Mouse (Mus musculus) adipose tissue, adult 10 weeks (tissue): ENCODE results near the gene Tmem266. TPM values are rescaled to one million over a fixed set of nuclear protein-coding genes. Genes with fewer than 3 reads are reported as not detected.

Source experiments
- polyA plus RNA-seq: library from polyadenylated mRNA; stranded (reverse); fragments of 350-450 nt; fragmentation: Illumina TruSeq; extraction: RNeasy Lipid Tissue Mini Kit (QIAGEN cat#74804); gene quantifications from one replicate; pipeline ENCODE4 v1.2.3, GENCODE M21; 2014; ENCODE audit warnings: low read depth, low replicate concordance

Gene Tmem266
- polyA plus RNA-seq = 0.82 TPM

DNA sequence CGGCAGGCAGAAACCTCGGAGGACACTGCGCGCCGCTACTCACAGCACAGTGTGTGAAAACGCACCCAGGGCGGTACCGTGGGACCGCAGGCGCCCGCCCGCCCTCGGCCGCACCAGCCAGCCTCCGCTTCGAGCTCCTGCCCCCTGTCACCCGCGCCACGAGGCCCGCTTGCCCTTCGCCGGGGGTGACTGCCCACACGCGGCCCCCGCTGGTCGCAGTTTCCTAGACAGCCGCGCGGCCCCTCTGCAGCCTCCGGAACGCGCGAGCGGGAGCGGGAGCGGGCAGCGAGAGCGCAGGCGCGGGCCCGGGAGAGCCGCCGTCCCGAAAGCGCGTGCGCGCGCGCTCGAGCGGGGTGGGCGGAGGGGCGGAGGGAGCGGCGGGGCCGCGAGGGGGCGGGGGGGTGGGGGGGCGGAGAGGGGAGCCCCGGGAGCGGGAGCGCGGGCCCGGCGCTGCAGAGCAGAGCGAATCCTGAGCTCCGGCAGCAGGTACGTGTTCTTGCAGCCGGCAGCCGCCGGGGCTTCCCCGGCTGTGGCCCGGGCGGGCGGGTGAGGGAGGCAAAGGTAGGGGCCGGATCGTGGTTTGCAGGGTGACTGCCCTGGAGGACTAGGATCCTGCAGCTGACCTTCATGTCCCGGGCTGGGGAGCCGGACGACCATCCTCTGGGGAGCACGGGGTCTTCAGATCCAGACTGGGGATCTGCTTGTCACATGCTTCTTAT lies at the start of gene Tmem266, which contains the start of gene Nrg4:
Gene Tmem266 (plus strand): TSS at position 399 of the 719 bp plus-strand sequence.
Gene Nrg4 (minus strand): TSS at position 330 of the 719 bp plus-strand sequence.

Other genes with a start within 250 kb of the Tmem266 start
- gene Ube2q2, start 178.1 kb upstream of the Tmem266 start, polyA plus RNA-seq = 44.8 TPM
- gene Fbxo22, start 118.0 kb upstream of the Tmem266 start, polyA plus RNA-seq = 36.1 TPM
- 20.2 TPM for gene Nrg4, start 69 bp upstream of the Tmem266 start, polyA plus RNA-seq
- gene Etfa, start 185.3 kb downstream of the Tmem266 start, polyA plus RNA-seq = 200 TPM
- gene Isl2, start 211.8 kb downstream of the Tmem266 start, polyA plus RNA-seq = not detected